Mouse (Mus musculus) CH12.LX (cell line): ENCODE results near the gene Efna1. TPM values are rescaled to one million over a fixed set of nuclear protein-coding genes. Genes with fewer than 3 reads are reported as not detected.

Experiments
- DNase-seq: peaks from one replicate; pipeline ENCODE4 v3.0.0-alpha.2; 2013; ENCODE audit errors: extremely low read depth
- H3K27ac ChIP-seq: 2 replicates; pipeline ENCODE4 v1.5.1; 2012; ENCODE audit warnings: low read depth, mild to moderate bottlenecking, control low read depth, moderate library complexity; ENCODE audit not compliant: insufficient read depth
- H3K27me3 ChIP-seq: replicated peaks from 2 replicates; pipeline ENCODE3; 2012; ENCODE audit warnings: inconsistent platforms
- H3K36me3 ChIP-seq, 2 experiments: replicated peaks in 1 of 2; 2 replicates each; pipeline versions ENCODE3 to v1.6.1; 2012; ENCODE audit warnings: inconsistent platforms in 1 of 2, low read length in 1 of 2, mild to moderate bottlenecking in 1 of 2, mixed read lengths in 1 of 2, moderate library complexity in 1 of 2; ENCODE audit not compliant: control insufficient read depth in 1 of 2, insufficient read depth in 1 of 2
- H3K4me1 ChIP-seq, 2 experiments: 2 replicates each; pipeline ENCODE4 v1.6.1; 2012; ENCODE audit warnings: inconsistent platforms in 1 of 2, moderate library complexity in 1 of 2; ENCODE audit not compliant: insufficient read depth in 2 of 2, control insufficient read depth in 1 of 2
- H3K4me2 ChIP-seq: 2 replicates; pipeline ENCODE4 v1.6.1; 2012; ENCODE audit warnings: low read depth, mild to moderate bottlenecking, control low read depth; ENCODE audit not compliant: poor library complexity, insufficient read depth, severe bottlenecking
- H3K4me3 ChIP-seq, 3 experiments: fragments of 150-350 bp in 1 of 3; sonication (generic) in 1 of 3; replicated peaks in 1 of 3; 2 replicates each; pipeline versions ENCODE3 to v1.5.1; 2011 to 2012; ENCODE audit warnings: low read depth in 2 of 3, low read length in 2 of 3, mild to moderate bottlenecking in 2 of 3, moderate library complexity in 2 of 3, control low read depth in 1 of 3, improper control_type of control experiment in 1 of 3, inconsistent platforms in 1 of 3, mixed read lengths in 1 of 3; ENCODE audit not compliant: poor library complexity in 1 of 3
- H3K79me2 ChIP-seq: replicated peaks from 2 replicates; pipeline ENCODE4 v1.6.1; 2012; ENCODE audit warnings: mild to moderate bottlenecking, moderate library complexity; ENCODE audit not compliant: control insufficient read depth, poor library complexity, insufficient read depth, severe bottlenecking; ENCODE audit errors: extremely low read depth
- H3K9ac ChIP-seq: 2 replicates; pipeline ENCODE4 v1.6.1; 2012; ENCODE audit warnings: low read depth, mild to moderate bottlenecking, control low read depth, moderate library complexity; ENCODE audit not compliant: insufficient read depth
- H3K9me3 ChIP-seq: replicated peaks from 2 replicates; pipeline ENCODE3; 2012; ENCODE audit warnings: low read length, inconsistent platforms, mixed read lengths
- CHD1 ChIP-seq: IDR thresholded peaks from 2 replicates; pipeline ENCODE4 v1.6.1; 2012; ENCODE audit warnings: low read depth, low read length, improper control_type of control experiment, inconsistent platforms
- CTCF ChIP-seq, 2 experiments: IDR thresholded peaks in 1 of 2; conservative IDR thresholded peaks in 1 of 2; 2 replicates each; pipeline ENCODE4 v1.5.1; 2011 to 2012; ENCODE audit warnings: low read depth in 2 of 2, low read length in 2 of 2, improper control_type of control experiment in 1 of 2, inconsistent platforms in 1 of 2, mild to moderate bottlenecking in 1 of 2, moderate library complexity in 1 of 2
- ELF1 ChIP-seq: IDR thresholded peaks from 2 replicates; pipeline ENCODE4 v1.6.1; 2014; ENCODE audit warnings: low read depth, mild to moderate bottlenecking, inconsistent platforms, low read length, improper control_type of control experiment
- ETS1 ChIP-seq: conservative IDR thresholded peaks from 2 replicates; pipeline ENCODE4 v1.6.1; 2012; ENCODE audit warnings: low read depth, mild to moderate bottlenecking, inconsistent platforms, low read length, improper control_type of control experiment, moderate library complexity
- HCFC1 ChIP-seq: IDR thresholded peaks from 2 replicates; pipeline ENCODE4 v1.6.1; 2012; ENCODE audit warnings: low read depth, mild to moderate bottlenecking, inconsistent platforms, low read length, improper control_type of control experiment
- IRF4 ChIP-seq: IDR thresholded peaks from 2 replicates; pipeline ENCODE4 v1.6.1; 2014; ENCODE audit warnings: low read depth, mild to moderate bottlenecking, inconsistent platforms, low read length, improper control_type of control experiment
- JUN ChIP-seq: IDR thresholded peaks from 2 replicates; pipeline ENCODE4 v1.6.1; 2011; ENCODE audit warnings: low read depth, mild to moderate bottlenecking, low read length, improper control_type of control experiment, moderate library complexity; ENCODE audit not compliant: insufficient read depth
- MAFK ChIP-seq: IDR thresholded peaks from 2 replicates; pipeline ENCODE4 v1.6.1; 2011; ENCODE audit warnings: low read length, improper control_type of control experiment; ENCODE audit not compliant: insufficient replicate concordance
- MAX ChIP-seq: IDR thresholded peaks from 2 replicates; pipeline ENCODE4 v1.6.1; 2011; ENCODE audit warnings: low read length, improper control_type of control experiment
- MEF2A ChIP-seq: IDR thresholded peaks from 2 replicates; pipeline ENCODE4 v1.6.1; 2014; ENCODE audit warnings: low read depth, mild to moderate bottlenecking, inconsistent platforms, low read length, improper control_type of control experiment, borderline replicate concordance
- MYC ChIP-seq: IDR thresholded peaks from 2 replicates; pipeline ENCODE4 v1.6.1; 2011; ENCODE audit warnings: low read depth, mild to moderate bottlenecking, improper control_type of control experiment, low read length
- NELFE ChIP-seq: IDR thresholded peaks from 2 replicates; pipeline ENCODE4 v1.6.1; 2011; ENCODE audit warnings: low read depth, low read length, improper control_type of control experiment
- PAX5 ChIP-seq: IDR thresholded peaks from 2 replicates; pipeline ENCODE4 v1.6.1; 2012; ENCODE audit warnings: low read length, inconsistent platforms, mixed read lengths
- POLR2AphosphoS2 ChIP-seq: IDR thresholded peaks from 2 replicates; pipeline ENCODE4 v1.6.1; 2011; ENCODE audit warnings: low read depth, low read length, improper control_type of control experiment
- RAD21 ChIP-seq: IDR thresholded peaks from 2 replicates; pipeline ENCODE4 v1.6.1; 2011; ENCODE audit warnings: low read depth, mild to moderate bottlenecking, low read length, improper control_type of control experiment, moderate library complexity
- RCOR1 ChIP-seq: conservative IDR thresholded peaks from 2 replicates; pipeline ENCODE4 v1.6.1; 2012; ENCODE audit warnings: low read depth, mild to moderate bottlenecking, inconsistent platforms, low read length, improper control_type of control experiment
- SMC3 ChIP-seq: IDR thresholded peaks from 2 replicates; pipeline ENCODE4 v1.6.1; 2011; ENCODE audit warnings: low read depth, low read length, improper control_type of control experiment
- TBP ChIP-seq: conservative IDR thresholded peaks from 2 replicates; pipeline ENCODE4 v1.6.1; 2011; ENCODE audit warnings: low read depth, low read length, improper control_type of control experiment
- TCF12 ChIP-seq: IDR thresholded peaks from 2 replicates; pipeline ENCODE4 v1.6.1; 2014; ENCODE audit warnings: low read depth, mild to moderate bottlenecking, inconsistent platforms, low read length, improper control_type of control experiment
- USF2 ChIP-seq: conservative IDR thresholded peaks from 2 replicates; pipeline ENCODE4 v1.6.1; 2011; ENCODE audit warnings: low read depth, low read length, improper control_type of control experiment
- ZMIZ1 ChIP-seq: IDR thresholded peaks from 2 replicates; pipeline ENCODE4 v1.6.1; 2012; ENCODE audit warnings: low read depth, mild to moderate bottlenecking, inconsistent platforms, low read length, improper control_type of control experiment
- ZNF384 ChIP-seq: IDR thresholded peaks from 2 replicates; pipeline ENCODE4 v1.6.1; 2012; ENCODE audit warnings: low read depth, low read length, improper control_type of control experiment, inconsistent platforms
- dilution Hi-C: fragments of 300-500 bp; cut with MboI; formaldehyde crosslinking; loops from 2 replicates; pipeline ENCODE4 v1.14.3; 2020; ENCODE audit warnings: low sequenced_read_pairs; ENCODE audit not compliant: extremely low pct_unique_long_range_greater_than_20kb, extremely low pct_ligation_motif_present
- in situ Hi-C: fragments of 300-500 bp; cut with MboI; formaldehyde crosslinking; loops from 3 replicates; pipeline ENCODE4 v1.14.3; 2019; ENCODE audit warnings: low sequenced_read_pairs, low pct_ligation_motif_present, low pct_unique_long_range_greater_than_20kb, mixed read lengths
- polyA plus RNA-seq: library from polyadenylated mRNA; unstranded; fragments of >175 nt; gene quantifications from 2 replicates; pipeline ENCODE4 v1.2.1, GENCODE M21; 2012; ENCODE audit warnings: low read depth; ENCODE audit not compliant: insufficient read length
- total RNA-seq, 2 experiments: library from RNA; depleted of rRNA; stranded (reverse); fragments of 300-350 nt in 1 of 2; fragments of >200 nt in 1 of 2; gene quantifications; 2 replicates each; pipeline ENCODE4 v1.2.3; 2012 to 2014

Efna1 gene
- total and polyA plus RNA-seq, 3 experiments, result 0.70 to 0.93 (median 0.71) TPM

- TF ChIP-seq HCFC1 (peak; percentile 34; the same call in 1 of the 2 replicates), NELFE (no peak; the same call in 1 of the 2 replicates), ZMIZ1 (peak; percentile 80), USF2 (no peak), RCOR1 (no peak), JUN (no peak), TCF12 (peak; percentile 60; the same call in 1 of the 2 replicates), MEF2A (0 out of 2 replicates have a peak, but pooled peaks have one; percentile 30), PAX5 (no peak), TBP (no peak), IRF4 (no peak), CTCF (conservative IDR thresholded peaks at IDR 0.05 in 1 of 2, IDR thresholded peaks at IDR 0.05 in 1 of 2; ENCODE audit: low read depth in 2 of 2, low read length in 2 of 2) (no peak), POLR2AphosphoS2 (no peak), MYC (no peak), CHD1 (no peak), ZNF384 (no peak), RAD21 (no peak), MAX (no peak), ETS1 (no peak)
Measured at GRCm38 (mm10) chr3:89279153-89279890, 1.6 kb downstream of the Efna1 start (continued).

- in situ Hi-C loops, result no loop called here
- no peaks in the 10 kb centered on the region for H3K36me3 ChIP-seq
- H3K79me2 ChIP-seq, result no peaks in the 10 kb centered on the region
- no peak overlapping the region for H3K9ac ChIP-seq
- H3K9me3 ChIP-seq, result no peaks in the 10 kb centered on the region
- peaks cover 7% of the 10 kb centered on the region for H3K27me3 ChIP-seq
- TF ChIP-seq SMC3 (no peak), PAX5 (no peak), MAFK (no peak), ELF1 (no peak), POLR2AphosphoS2 (no peak)
- H3K4me2 ChIP-seq, result peak overlapping the region; percentile 68; the same call in 1 of the 2 replicates
- dilution Hi-C loops, result no loop called here
- no peak overlapping the region for H3K4me3 ChIP-seq
- peaks cover 13 to 26% of the 10 kb centered on the region in 2 experiments for H3K4me1 ChIP-seq
- no peak overlapping the region for H3K27ac ChIP-seq
- DNase-seq, result no peak
Measured at GRCm38 (mm10) chr3:89278643-89279042, 2.3 kb downstream of the Efna1 start.
